Mouse (Mus musculus): ENCODE results near the gene Espnl. TPM values are rescaled to one million over a fixed set of nuclear protein-coding genes. Genes with fewer than 3 reads are reported as not detected.

Gene Espnl
- polyA plus RNA-seq, 1 experiment from 2014 or later, result 0.04 TPM

DNA sequence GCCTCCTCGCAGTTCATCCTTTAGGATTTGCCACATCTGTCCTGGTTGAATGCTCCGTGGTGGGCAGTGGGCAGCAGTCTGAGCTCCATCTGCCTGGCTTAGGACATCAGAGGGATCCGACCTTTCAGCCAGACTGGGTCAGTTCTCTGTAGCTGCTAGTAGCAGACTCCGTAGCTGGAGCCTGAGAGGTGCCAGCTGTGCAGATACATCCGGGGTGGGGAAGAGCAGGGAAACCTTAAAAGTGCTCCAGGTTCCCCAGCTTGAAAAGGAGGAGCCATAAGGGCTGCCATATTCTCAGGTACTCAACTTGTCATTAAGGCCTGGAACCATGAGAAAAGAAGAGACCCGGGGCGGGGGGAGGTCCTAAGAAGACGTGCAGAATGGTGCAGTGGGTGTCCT lies 43.9 kb downstream of the Espnl start:
- Histone ChIP-seq H3K27me3 (no peaks in the 10 kb centered on the region; the same call in 1 of the 2 replicates), H3K4me1 (peaks cover 17% of the 10 kb centered on the region), H3K27ac (no peak overlapping the region), H3K4me2 (peak overlapping the region; percentile 99), H3K4me3 (peak overlapping the region; percentile 53), H3K9me3 (no peaks in the 10 kb centered on the region), H3K36me3 (peaks cover under 1% of the 10 kb centered on the region; the same call in 1 of the 2 replicates), H3K9ac (peak overlapping the region; percentile 59)
- ATAC-seq (ENCODE audit: borderline replicate concordance, extremely low read depth, low FRiP score, low TSS enrichment), result no peak
- 17% methylated on average over 8 of the region's 8 CpGs for WGBS

DNA sequence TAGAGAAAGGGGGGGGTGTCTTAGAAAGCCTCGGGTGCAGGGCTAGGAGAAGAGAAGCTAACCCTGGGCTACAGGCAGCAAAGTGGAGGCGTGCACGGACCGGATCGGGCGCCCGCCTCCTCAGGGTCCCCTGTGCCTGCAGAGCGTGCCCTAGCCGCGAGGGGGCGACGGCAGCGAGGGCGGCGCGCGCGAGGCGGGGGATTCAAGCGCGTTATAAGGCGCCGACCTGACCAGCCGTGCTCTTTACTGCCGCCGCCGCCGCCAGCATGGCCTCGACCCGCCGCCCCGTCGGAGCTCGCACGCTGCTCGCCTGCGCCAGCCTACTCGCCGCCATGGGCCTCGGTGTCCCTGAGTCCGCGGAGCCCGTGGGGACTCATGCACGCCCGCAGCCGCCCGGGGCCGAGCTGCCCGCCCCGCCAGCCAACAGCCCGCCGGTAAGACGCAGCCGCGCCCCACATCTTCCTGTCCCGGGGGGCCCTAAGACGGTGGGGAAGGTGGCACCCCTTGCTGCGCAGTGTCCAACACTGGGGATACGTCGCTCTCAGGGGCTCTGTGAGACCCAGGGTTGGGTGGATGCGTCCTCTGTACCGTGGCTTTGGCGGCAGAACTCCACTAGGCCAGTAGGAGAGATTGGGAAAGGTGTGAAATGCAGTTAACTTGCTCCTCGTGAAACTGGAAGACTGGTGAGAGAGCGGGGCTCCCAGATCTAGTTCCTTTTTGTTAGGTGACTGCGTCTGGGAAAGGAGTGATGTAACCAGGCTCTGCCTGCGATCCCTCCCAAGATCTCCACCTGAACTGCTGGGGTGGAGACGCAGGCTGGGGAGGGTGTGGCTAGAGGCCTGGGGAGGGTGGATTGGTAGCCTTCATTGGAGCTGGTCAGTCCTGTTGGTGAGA lies 44.6 kb downstream of the Espnl start, which contains the start of gene Erfe:
Erfe (plus strand) TSS at position 216 of the 894 bp plus-strand sequence.
- H3K27ac ChIP-seq, result no peak within 1 kb of the TSS
- peak; percentile 53; the same call in 1 of the 2 replicates for ATAC-seq (ENCODE audit: borderline replicate concordance, extremely low read depth, low FRiP score, low TSS enrichment)
- under 1% methylated on average over 67 of the region's 68 CpGs for WGBS

DNA sequence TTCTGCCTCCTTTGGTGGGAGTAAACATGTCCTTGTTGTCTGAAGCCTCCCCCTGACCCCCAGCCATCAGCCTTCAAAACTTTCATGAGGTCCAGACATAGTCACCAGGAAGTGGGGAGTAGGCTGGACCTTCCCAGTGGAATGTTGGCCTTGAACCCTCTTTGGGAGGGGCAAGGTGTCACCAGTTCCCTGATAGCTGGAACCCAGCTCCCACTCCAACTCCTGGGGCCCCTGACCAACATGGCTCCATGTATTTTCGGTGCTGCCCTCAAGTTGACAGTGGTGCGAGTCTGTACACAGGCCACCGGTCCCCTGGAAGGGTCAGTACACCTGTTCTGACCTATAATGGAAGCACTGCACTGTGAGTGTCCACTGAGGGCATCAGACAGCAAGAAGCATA lies 45.4 kb downstream of the Espnl start:
- 94% methylated on average over 3 of the region's 3 CpGs for WGBS

More for the DNA sequence above, 44.6 kb downstream of the Espnl start, which contains the start of gene Erfe:
- H3K9ac ChIP-seq, result peak within 1 kb of the TSS; percentile 59
- H3K36me3 ChIP-seq, result peaks cover 6% of the 10 kb centered on the region
- H3K4me2 ChIP-seq, result peak within 1 kb of the TSS; percentile 99
- peaks cover 17% of the 10 kb centered on the region for H3K4me1 ChIP-seq
- H3K9me3 ChIP-seq, result no peaks in the 10 kb centered on the region
- peak within 1 kb of the TSS; percentile 53 for H3K4me3 ChIP-seq
- no peaks in the 10 kb centered on the region; the same call in 1 of the 2 replicates for H3K27me3 ChIP-seq

DNA sequence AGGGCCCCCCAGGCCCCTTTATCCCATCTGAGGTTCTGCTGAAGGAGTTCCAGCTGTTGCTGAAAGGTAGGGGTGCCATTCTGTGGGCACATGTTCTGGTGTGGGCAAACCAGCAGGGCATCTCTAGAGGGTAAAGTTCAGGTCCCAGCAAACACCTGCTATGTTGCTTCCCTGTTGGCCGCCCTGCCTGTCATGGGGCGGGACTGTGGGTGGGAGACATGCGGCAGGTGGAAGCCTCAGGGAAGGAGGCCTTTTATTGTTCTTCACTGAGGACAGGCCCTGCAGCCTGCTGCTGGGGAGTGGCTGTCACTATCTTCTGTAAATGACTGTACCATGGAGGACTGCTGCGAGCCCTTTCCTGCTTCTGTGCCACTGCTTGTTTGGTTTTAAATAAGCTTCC lies 47.5 kb downstream of the Espnl start:
- Histone ChIP-seq H3K9me3 (no peaks in the 10 kb centered on the region), H3K9ac (no peak overlapping the region), H3K4me2 (no peak overlapping the region), H3K4me1 (peaks cover 17% of the 10 kb centered on the region), H3K27ac (no peak overlapping the region), H3K27me3 (no peaks in the 10 kb centered on the region; the same call in 1 of the 2 replicates), H3K4me3 (no peak overlapping the region), H3K36me3 (peaks cover 35% of the 10 kb centered on the region)
- ATAC-seq (ENCODE audit: borderline replicate concordance, extremely low read depth, low FRiP score, low TSS enrichment), result no peak
- WGBS, result 74% methylated on average over 4 of the region's 4 CpGs

More for the DNA sequence above, 45.4 kb downstream of the Espnl start:
- Histone ChIP-seq H3K9ac (no peak overlapping the region), H3K4me2 (peak overlapping the region; percentile 99; the same call in 1 of the 2 replicates), H3K36me3 (peaks cover 14% of the 10 kb centered on the region), H3K4me1 (peaks cover 17% of the 10 kb centered on the region), H3K27me3 (no peaks in the 10 kb centered on the region; the same call in 1 of the 2 replicates), H3K9me3 (no peaks in the 10 kb centered on the region), H3K4me3 (no peak overlapping the region), H3K27ac (no peak overlapping the region)
- no peak for ATAC-seq (ENCODE audit: borderline replicate concordance, extremely low read depth, low FRiP score, low TSS enrichment)

DNA sequence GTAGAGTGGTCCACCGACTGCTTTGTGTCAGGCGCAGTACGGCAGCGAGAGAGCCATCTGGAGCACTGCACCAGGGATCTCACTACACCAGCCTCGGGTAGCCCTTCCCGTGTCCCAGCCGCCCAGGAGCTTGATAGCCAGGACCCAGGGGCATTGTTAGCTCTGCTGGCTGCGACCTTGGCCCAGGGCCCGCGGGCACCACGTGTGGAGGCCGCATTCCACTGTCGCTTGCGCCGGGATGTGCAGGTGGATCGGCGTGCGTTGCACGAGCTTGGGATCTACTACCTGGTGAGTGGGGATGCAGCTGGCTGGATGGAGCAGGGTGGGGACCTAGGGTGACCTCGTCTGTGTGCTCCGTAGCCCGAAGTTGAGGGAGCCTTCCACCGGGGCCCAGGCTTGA lies 48.2 kb downstream of the Espnl start:
- H3K9me3 ChIP-seq, result no peaks in the 10 kb centered on the region
- no peaks in the 10 kb centered on the region; the same call in 1 of the 2 replicates for H3K27me3 ChIP-seq
- H3K36me3 ChIP-seq, result peaks cover 41% of the 10 kb centered on the region
- no peak overlapping the region for H3K27ac ChIP-seq
- H3K9ac ChIP-seq, result no peak overlapping the region
- WGBS, result 81% methylated on average over 23 of the region's 23 CpGs
- no peak overlapping the region for H3K4me2 ChIP-seq
- H3K4me3 ChIP-seq, result no peak overlapping the region
- H3K4me1 ChIP-seq, result peaks cover 17% of the 10 kb centered on the region
- ATAC-seq (ENCODE audit: borderline replicate concordance, extremely low read depth, low FRiP score, low TSS enrichment), result no peak

DNA sequence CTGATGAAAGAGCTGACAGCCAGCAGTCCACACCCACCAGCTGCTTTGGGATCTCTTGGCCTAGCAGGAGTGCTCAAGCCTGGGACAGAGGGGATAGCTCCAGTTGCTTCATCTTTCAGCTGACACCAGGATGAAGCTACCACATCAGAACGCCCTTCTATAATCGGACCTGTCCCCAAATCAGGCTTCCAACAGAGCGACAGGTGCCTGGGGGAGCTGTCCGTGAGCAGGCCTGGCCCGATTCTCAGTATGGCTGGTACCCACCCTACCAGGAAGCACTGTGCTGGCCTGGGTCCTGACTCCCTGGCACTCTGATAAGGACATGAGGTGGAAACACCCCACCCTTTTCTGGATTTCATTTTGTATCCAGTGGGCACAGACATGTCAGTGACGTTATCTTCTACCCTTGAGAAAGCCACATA lies 51.5 kb downstream of the Espnl start:
- Histone ChIP-seq H3K4me1 (no peaks in the 10 kb centered on the region), H3K4me2 (no peak overlapping the region), H3K4me3 (no peak overlapping the region), H3K9me3 (no peaks in the 10 kb centered on the region), H3K36me3 (peaks cover 75% of the 10 kb centered on the region), H3K9ac (no peak overlapping the region), H3K27ac (no peak overlapping the region), H3K27me3 (no peaks in the 10 kb centered on the region)
- 88% methylated on average over 6 of the region's 6 CpGs for WGBS
- ATAC-seq (ENCODE audit: borderline replicate concordance, extremely low read depth, low FRiP score, low TSS enrichment), result no peak

DNA sequence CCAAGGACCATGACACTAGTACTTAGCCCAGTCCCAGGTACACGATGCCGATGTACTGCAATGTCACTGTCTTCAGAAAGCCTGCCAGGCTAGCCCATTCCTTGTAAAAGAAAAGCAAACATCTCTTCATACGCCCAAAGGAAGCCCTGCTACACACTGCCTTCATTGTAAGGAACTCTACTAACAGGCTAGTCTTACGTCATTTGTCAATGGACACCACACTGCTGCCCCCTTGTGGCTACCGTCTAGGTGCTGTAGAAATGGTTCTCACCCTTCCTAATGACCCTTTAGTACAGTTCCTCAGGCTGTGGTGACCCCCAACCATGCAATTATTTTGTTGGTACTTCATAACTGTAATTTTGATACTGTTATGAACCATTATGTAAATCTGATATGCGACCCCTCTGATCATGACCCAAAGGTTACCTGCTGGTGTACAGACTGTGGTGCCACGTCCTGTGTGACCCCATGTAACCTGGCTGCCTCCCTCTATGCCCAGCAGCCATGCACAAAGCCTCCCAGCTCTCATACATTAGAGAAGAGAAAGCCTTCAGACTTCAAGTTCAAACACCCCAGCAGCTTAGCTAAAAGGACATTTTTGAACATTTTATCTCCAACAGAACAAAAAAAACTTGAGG lies 58.7 kb downstream of the Espnl start:
- no peaks in the 10 kb centered on the region for H3K9me3 ChIP-seq
- WGBS, result 50% methylated on average over 7 of the region's 7 CpGs
- H3K27ac ChIP-seq, result no peak overlapping the region
- peaks cover 93% of the 10 kb centered on the region for H3K36me3 ChIP-seq
- peak; percentile 55; the same call in 1 of the 2 replicates for ATAC-seq (ENCODE audit: borderline replicate concordance, extremely low read depth, low FRiP score, low TSS enrichment)
- H3K9ac ChIP-seq, result no peak overlapping the region
- no peak overlapping the region for H3K4me3 ChIP-seq
- no peaks in the 10 kb centered on the region for H3K27me3 ChIP-seq
- no peaks in the 10 kb centered on the region for H3K4me1 ChIP-seq
- no peak overlapping the region for H3K4me2 ChIP-seq

DNA sequence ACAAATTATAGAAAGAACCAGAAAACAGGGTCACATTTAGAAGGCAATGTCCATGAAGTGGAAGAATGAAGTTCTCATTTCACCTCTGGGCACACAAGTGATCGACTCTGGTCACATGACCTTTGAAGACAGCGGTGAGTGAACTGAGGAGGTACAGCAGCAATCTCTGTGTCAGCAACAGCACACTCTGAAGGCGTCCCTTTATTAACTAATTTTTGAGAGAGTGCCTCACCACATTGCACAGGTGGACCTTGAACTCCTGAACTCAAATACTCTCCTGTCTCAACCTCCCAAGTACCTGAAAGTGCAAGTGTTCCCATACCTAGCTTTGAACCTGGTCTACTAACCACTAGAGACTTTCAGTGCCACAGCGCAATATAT lies 59.2 kb downstream of the Espnl start:
- H3K4me3 ChIP-seq, result no peak overlapping the region
- H3K27ac ChIP-seq, result no peak overlapping the region
- WGBS, result 94% methylated on average over 4 of the region's 4 CpGs
- ATAC-seq (ENCODE audit: borderline replicate concordance, extremely low read depth, low FRiP score, low TSS enrichment), result no peak
- H3K9me3 ChIP-seq, result no peaks in the 10 kb centered on the region
- H3K36me3 ChIP-seq, result peaks cover 91% of the 10 kb centered on the region
- no peak overlapping the region for H3K9ac ChIP-seq
- H3K4me2 ChIP-seq, result no peak overlapping the region
- H3K4me1 ChIP-seq, result no peaks in the 10 kb centered on the region
- H3K27me3 ChIP-seq, result no peaks in the 10 kb centered on the region

DNA sequence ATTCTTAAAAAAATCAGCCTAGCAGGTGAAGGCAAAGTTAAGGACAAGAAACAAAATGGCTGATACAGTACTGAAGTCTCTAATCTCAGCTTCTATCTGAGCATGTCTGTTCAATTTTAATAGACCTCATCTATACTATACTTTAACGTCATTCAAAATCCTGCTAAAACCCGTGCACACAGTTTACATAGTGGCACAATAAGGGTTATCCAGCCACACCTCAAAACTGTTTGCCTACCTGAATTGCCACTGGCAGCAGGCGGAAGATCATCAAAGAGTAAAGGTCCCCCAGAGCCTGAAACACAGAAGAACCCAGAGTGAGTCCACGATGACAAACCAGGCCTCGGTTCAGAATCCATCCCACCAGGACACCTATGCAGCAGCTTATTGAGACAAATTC lies 68.5 kb downstream of the Espnl start:
- Histone ChIP-seq H3K9me3 (no peaks in the 10 kb centered on the region), H3K27me3 (no peaks in the 10 kb centered on the region), H3K4me2 (no peak overlapping the region), H3K27ac (no peak overlapping the region), H3K4me1 (no peaks in the 10 kb centered on the region), H3K4me3 (no peak overlapping the region), H3K36me3 (peaks cover 77% of the 10 kb centered on the region), H3K9ac (no peak overlapping the region)
- no peak for ATAC-seq (ENCODE audit: borderline replicate concordance, extremely low read depth, low FRiP score, low TSS enrichment)
- 82% methylated on average over 5 of the region's 5 CpGs for WGBS

DNA sequence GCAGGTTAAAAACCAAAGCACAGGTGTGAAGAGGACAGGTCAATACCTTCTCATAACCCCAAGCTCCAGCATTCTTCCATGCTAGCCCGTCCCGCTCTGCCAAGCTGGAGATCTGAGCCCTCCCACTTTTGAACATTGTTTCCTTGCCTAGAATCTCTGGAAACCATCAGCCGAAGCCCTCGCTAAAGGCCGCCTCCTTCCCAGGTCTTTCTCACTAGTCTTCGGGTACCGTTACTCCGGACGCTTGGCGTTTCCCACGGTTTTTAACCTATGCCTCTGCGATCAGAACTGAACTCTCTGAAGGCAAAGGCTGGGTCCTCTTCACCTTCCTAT lies 76.0 kb downstream of the Espnl start:
- Histone ChIP-seq H3K27ac (peak overlapping the region; percentile 77), H3K4me2 (peak overlapping the region; percentile 80), H3K4me3 (peak overlapping the region; percentile 90), H3K27me3 (no peaks in the 10 kb centered on the region), H3K36me3 (peaks cover 14% of the 10 kb centered on the region; the same call in 1 of the 2 replicates), H3K9me3 (no peaks in the 10 kb centered on the region), H3K9ac (peak overlapping the region; percentile 92), H3K4me1 (peaks cover 13% of the 10 kb centered on the region)
- no peak for ATAC-seq (ENCODE audit: borderline replicate concordance, extremely low read depth, low FRiP score, low TSS enrichment)
- WGBS, result under 1% methylated on average over 12 of the region's 12 CpGs
